21 mouse cellular contexts compared by ENCODE assay signal in the genomic region with DNA sequence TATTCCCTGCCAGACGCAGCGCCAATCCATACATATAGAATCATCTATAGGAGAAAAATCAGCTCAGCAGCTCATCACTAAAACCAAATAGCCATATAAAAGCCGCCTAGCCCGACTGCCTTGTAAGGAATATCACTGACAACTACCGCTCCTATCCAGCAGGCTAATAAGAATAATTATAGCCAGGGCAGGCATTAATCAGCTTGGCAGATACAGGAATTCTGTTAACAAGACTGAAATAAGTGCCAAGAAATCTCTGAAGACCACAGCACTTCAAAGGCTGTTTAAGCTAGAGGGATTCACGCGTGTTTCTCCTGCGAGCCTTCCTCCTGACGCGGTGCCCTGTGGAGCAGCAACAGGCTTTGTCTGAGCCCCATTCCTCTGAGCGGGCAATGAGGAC. TPM values are rescaled to one million over a fixed set of nuclear protein-coding genes. Genes with fewer than 3 reads are reported as not detected.
DNase-seq lines count a peak whose midpoint lies in the region; ATAC-seq and TF ChIP-seq lines count a peak whose summit lies in the region.
"Had no signal": no experiment of that assay in that cellular context is flagged by ENCODE, and none has a peak within 500 bp of the region (broad histone marks: within the 10 kb centered on the region; RNA-seq: fewer than 3 reads in every experiment).

No protein-coding gene starts in this region.

- no peak for TF ChIP-seq CTCF in gastrocnemius, adult 2 months (IDR thresholded peaks at IDR 0.05)

- no peak overlapping the region for H3K4me3 ChIP-seq in heart, embryonic 14.5 days (ENCODE audit: control insufficient read depth in 1 of 2, insufficient read depth in 1 of 2, low read depth in 1 of 2, low read length in 2 of 2)
- no peak overlapping the region for H3K4me3 ChIP-seq in midbrain, embryonic 13.5 days (replicated peaks)
- no peak overlapping the region for H3K4me3 ChIP-seq in midbrain, embryonic 11.5 days (ENCODE audit: low read depth, low read length)
- no peak overlapping the region for H3K4me3 ChIP-seq in forebrain, embryonic 16.5 days (replicated peaks; ENCODE audit: low read length)
- H3K4me3 ChIP-seq in gastrocnemius, adult 2 months: no peak overlapping the region
- H3K4me3 ChIP-seq: neural tube, embryonic 12.5 days had no signal

- H3K4me2 ChIP-seq in heart, embryonic 14.5 days (ENCODE audit: low read length): no peak overlapping the region
- H3K4me2 ChIP-seq in midbrain, embryonic 13.5 days (replicated peaks): no peak overlapping the region
- H3K4me2 ChIP-seq in midbrain, embryonic 11.5 days: no peak overlapping the region
- H3K4me2 ChIP-seq in forebrain, embryonic 16.5 days (ENCODE audit: low read length): peak overlapping the region; percentile 18
- H3K4me2 ChIP-seq: neural tube, embryonic 12.5 days had no signal

- no peak for ATAC-seq in heart, embryonic 14.5 days (ENCODE audit: insufficient number of reproducible peaks, insufficient read depth, low FRiP score, low read depth)
- ATAC-seq in midbrain, embryonic 13.5 days: no peak
- no peak for ATAC-seq in midbrain, embryonic 11.5 days (ENCODE audit: low FRiP score)
- ATAC-seq in forebrain, embryonic 16.5 days: 0 out of 2 replicates have a peak, but pooled peaks have one; percentile 9
- ATAC-seq in erythroid progenitor cell, adult 5-6 weeks (replicated peaks; ENCODE audit: low FRiP score, poor library complexity, severe bottlenecking): no peak

- peaks cover 19 to 37% of the 10 kb centered on the region in 2 experiments for H3K4me1 ChIP-seq in heart, embryonic 14.5 days (ENCODE audit: control insufficient read depth in 2 of 2, insufficient read depth in 2 of 2, low read length in 2 of 2)
- peaks cover 56% of the 10 kb centered on the region for H3K4me1 ChIP-seq in midbrain, embryonic 13.5 days (replicated peaks)
- peaks cover 7% of the 10 kb centered on the region for H3K4me1 ChIP-seq in midbrain, embryonic 11.5 days (ENCODE audit: control insufficient read depth, insufficient read depth, low read length)
- H3K4me1 ChIP-seq in forebrain, embryonic 16.5 days (replicated peaks; ENCODE audit: control insufficient read depth, insufficient read depth, low read length): peaks cover 64% of the 10 kb centered on the region

- H3K27me3 ChIP-seq in heart, embryonic 14.5 days (ENCODE audit: control insufficient read depth, insufficient read depth, low read length): no peaks in the 10 kb centered on the region
- H3K27me3 ChIP-seq in midbrain, embryonic 13.5 days: peaks cover 4% of the 10 kb centered on the region; the same call in 1 of the 2 replicates
- H3K27me3 ChIP-seq in midbrain, embryonic 11.5 days (ENCODE audit: control insufficient read depth, insufficient read depth, low read length): no peaks in the 10 kb centered on the region
- no peaks in the 10 kb centered on the region for H3K27me3 ChIP-seq in forebrain, embryonic 16.5 days (replicated peaks; ENCODE audit: control insufficient read depth, insufficient read depth, low read length)
- H3K27me3 ChIP-seq: CH12.LX had no signal

- DNase-seq in heart, postnatal 4 days: no peak
- no peak for DNase-seq in midbrain, embryonic 11.5 days (ENCODE audit: low spot score, missing footprints)
- DNase-seq in gastrocnemius, adult 2 months: no peak
- DNase-seq: adrenal gland, postnatal 25 days; cerebellum, adult 11-12 months; cerebellum, postnatal 25 days; gastrocnemius, postnatal 10 days; kidney, adult 8-10 months; kidney, postnatal 14 days; left cerebral cortex, postnatal 4 days; liver; right cerebral cortex, postnatal 14 days; spleen, adult 18-20 months; thymus, postnatal 36 days had no signal

- peak overlapping the region; percentile 31; the same call in 1 of the 2 replicates for H3K9ac ChIP-seq in heart, embryonic 14.5 days (ENCODE audit: low read length)
- peak overlapping the region; percentile 25; the same call in 1 of the 2 replicates for H3K9ac ChIP-seq in midbrain, embryonic 13.5 days (replicated peaks)
- H3K9ac ChIP-seq in midbrain, embryonic 11.5 days (ENCODE audit: low read length): no peak overlapping the region
- peak overlapping the region; percentile 20; the same call in 1 of the 2 replicates for H3K9ac ChIP-seq in forebrain, embryonic 16.5 days (replicated peaks; ENCODE audit: low read depth, low read length)
- H3K9ac ChIP-seq: neural tube, embryonic 12.5 days had no signal

- intact Hi-C loops in gastrocnemius, adult 2 months (cut with DNase I): no loop called here

- H3K9me3 ChIP-seq in heart, embryonic 14.5 days (ENCODE audit: control insufficient read depth, low read length): no peaks in the 10 kb centered on the region
- no peaks in the 10 kb centered on the region for H3K9me3 ChIP-seq in midbrain, embryonic 13.5 days
- no peaks in the 10 kb centered on the region for H3K9me3 ChIP-seq in midbrain, embryonic 11.5 days (ENCODE audit: control insufficient read depth, low read length)
- no peaks in the 10 kb centered on the region for H3K9me3 ChIP-seq in forebrain, embryonic 16.5 days (ENCODE audit: control insufficient read depth, low read length)
- H3K9me3 ChIP-seq: neural tube, embryonic 12.5 days had no signal

- H3K27ac ChIP-seq in heart, embryonic 14.5 days (replicated peaks in 1 of 2; ENCODE audit: control insufficient read depth in 1 of 2, insufficient read depth in 1 of 2, low read depth in 2 of 2, low read length in 2 of 2): no peak overlapping the region; a peak in 1 of 4 replicates
- H3K27ac ChIP-seq in midbrain, embryonic 13.5 days: peak overlapping the region; percentile 39; the same call in 1 of the 2 replicates
- H3K27ac ChIP-seq in midbrain, embryonic 11.5 days (ENCODE audit: low read depth, low read length): no peak overlapping the region
- peak overlapping the region; percentile 3; the same call in 1 of the 2 replicates for H3K27ac ChIP-seq in forebrain, embryonic 16.5 days (ENCODE audit: low read length)
- no peak overlapping the region for H3K27ac ChIP-seq in gastrocnemius, adult 2 months
- H3K27ac ChIP-seq: neural tube, embryonic 12.5 days had no signal

- H3K36me3 ChIP-seq in heart, embryonic 14.5 days (ENCODE audit: control insufficient read depth, insufficient read depth, low read length): no peaks in the 10 kb centered on the region; the same call in 1 of the 2 replicates
- H3K36me3 ChIP-seq in midbrain, embryonic 13.5 days: no peaks in the 10 kb centered on the region
- H3K36me3 ChIP-seq in midbrain, embryonic 11.5 days (ENCODE audit: control insufficient read depth, insufficient read depth, low read length): no peaks in the 10 kb centered on the region
- no peaks in the 10 kb centered on the region for H3K36me3 ChIP-seq in forebrain, embryonic 16.5 days (ENCODE audit: control insufficient read depth, insufficient read depth)
- H3K36me3 ChIP-seq: neural tube, embryonic 12.5 days had no signal

- WGBS in heart, embryonic 14.5 days: 62% methylated on average over 11 of the region's 11 CpGs
- WGBS in midbrain, embryonic 13.5 days: 58% methylated on average over 11 of the region's 11 CpGs
- 87% methylated on average over 11 of the region's 11 CpGs for WGBS in midbrain, embryonic 11.5 days
- 15% methylated on average over 11 of the region's 11 CpGs for WGBS in forebrain, embryonic 16.5 days

RNA-seq across cellular contexts. Expression of a gene that starts 4.6 kb away (rescaled TPM):
- 10.0 and 10.2 TPM in 2 replicates for polyA plus RNA-seq in heart, embryonic 14.5 days (2014; fragmentation: Nextera tagmentation; extraction: Ambion mirVana)
- total RNA-seq in heart, postnatal 4 days (2021): 10 to 100 TPM; 87.6 to 89.2 TPM
- polyA plus RNA-seq in midbrain, embryonic 13.5 days (2015; fragmentation: Nextera tagmentation; extraction: Ambion mirVana): 2.3 TPM in 2 replicates
- polyA plus RNA-seq in midbrain, embryonic 11.5 days (2014; fragmentation: Nextera tagmentation; extraction: Ambion mirVana): 2.3 and 2.6 TPM in 2 replicates
- polyA plus RNA-seq in forebrain, embryonic 16.5 days (2015; fragmentation: Nextera tagmentation; extraction: Ambion mirVana): 3.2 and 3.4 TPM in 2 replicates
- total RNA-seq in gastrocnemius, adult 2 months (2021): 10 to 100 TPM in 1 of 2 experiments, 1 to 10 TPM in 1; 6.9 to 13.8 TPM
- 0.84 TPM in 1 of 2 replicates, not detected in the other for total RNA-seq in erythroid progenitor cell, adult 5-6 weeks (2015; ENCODE audit: low replicate concordance)
- not detected in 2 replicates for total RNA-seq in erythroid progenitor cell, adult 5-6 weeks (2017; ENCODE audit: low replicate concordance)
- total RNA-seq: CH12.LX, MEL had no signal

Comparison
In these comparisons a context has a peak if more than half of its experiments do, and no peak if none do; other contexts are left out.
1. H3K27ac ChIP-seq: peak in midbrain, embryonic 13.5 days (single experiment) and forebrain, embryonic 16.5 days (single experiment); none in heart, embryonic 14.5 days (0 of 2), midbrain, embryonic 11.5 days (single experiment) and gastrocnemius, adult 2 months (single experiment).